Mouse (Mus musculus) limb, embryonic 15.5 days (tissue): ENCODE measurements around the gene Mcur1. TPM values are rescaled to one million over a fixed set of nuclear protein-coding genes. Genes with fewer than 3 reads are reported as not detected.

ENCODE experiments used
- ATAC-seq: fragments of 200-750 bp; cut with Nextera tagmentation; 2 replicates; pipeline ENCODE4 v1.8.0; 2017; ENCODE audit warnings: low read depth, moderate TSS enrichment; ENCODE audit not compliant: insufficient number of reproducible peaks, low FRiP score, low TSS enrichment
- H3K27ac ChIP-seq: fragments of 300-500 bp; sonication (generic); 2 replicates; pipeline ENCODE4 v1.5.1; 2015; ENCODE audit warnings: moderate library complexity, mild to moderate bottlenecking, inconsistent platforms
- H3K27me3 ChIP-seq: fragments of 300-500 bp; sonication (generic); 2 replicates; pipeline ENCODE4 v1.6.1; 2015; ENCODE audit warnings: inconsistent platforms
- H3K36me3 ChIP-seq: fragments of 300-500 bp; sonication (generic); 2 replicates; pipeline ENCODE4 v1.6.1; 2015; ENCODE audit warnings: inconsistent platforms
- H3K4me1 ChIP-seq: fragments of 300-500 bp; sonication (generic); 2 replicates; pipeline ENCODE4 v1.6.1; 2015; ENCODE audit warnings: inconsistent platforms
- H3K4me2 ChIP-seq: fragments of 300-500 bp; sonication (generic); 2 replicates; pipeline ENCODE4 v1.6.1; 2015; ENCODE audit warnings: mild to moderate bottlenecking, inconsistent platforms
- H3K4me3 ChIP-seq: fragments of 300-500 bp; sonication (generic); 2 replicates; pipeline ENCODE4 v1.5.1; 2015; ENCODE audit warnings: mild to moderate bottlenecking, inconsistent platforms
- H3K9ac ChIP-seq: fragments of 300-500 bp; sonication (generic); 2 replicates; pipeline ENCODE4 v1.6.1; 2015; ENCODE audit warnings: inconsistent platforms
- H3K9me3 ChIP-seq: fragments of 300-500 bp; sonication (generic); 2 replicates; pipeline ENCODE4 v1.6.1; 2016; ENCODE audit warnings: inconsistent platforms
- WGBS: fragments of 180-500 bp; shearing (Covaris S2); methylation state at CpG from one replicate; pipeline ENCODE4 v1.1.7; 2015; 5-methylcytosine and 5-hydroxymethylcytosine counted together
- polyA plus RNA-seq: library from polyadenylated mRNA; unstranded; fragments of >200 nt; fragmentation: Nextera tagmentation; extraction: Ambion mirVana; gene quantifications from 2 replicates; pipeline ENCODE4 v1.2.1, GENCODE M21; 2015

The Mcur1 gene
- polyA plus RNA-seq, 1 experiment from 2014 or later, result 15.4 TPM

GRCm38 (mm10) chr13:43521940-43522339 is 38.1 kb downstream of the Mcur1 start:
- Histone ChIP-seq H3K4me3 (no peak overlapping the region), H3K9ac (no peak overlapping the region), H3K27ac (no peak overlapping the region), H3K27me3 (no peaks in the 10 kb centered on the region), H3K36me3 (no peaks in the 10 kb centered on the region), H3K9me3 (no peaks in the 10 kb centered on the region), H3K4me1 (peaks cover 26% of the 10 kb centered on the region), H3K4me2 (no peak overlapping the region)
- WGBS, result 93% methylated on average over 5 of the region's 5 CpGs
- no peak for ATAC-seq

GRCm38 (mm10) chr13:43519251-43519650 is 40.7 kb downstream of the Mcur1 start:
- ATAC-seq, result no peak
- H3K9ac ChIP-seq, result no peak overlapping the region
- H3K9me3 ChIP-seq, result no peaks in the 10 kb centered on the region
- 0 out of 2 replicates have a peak overlapping the region, but pooled peaks have one; percentile 5 for H3K27ac ChIP-seq
- H3K4me3 ChIP-seq, result no peak overlapping the region
- H3K4me2 ChIP-seq, result no peak overlapping the region
- 38% methylated on average over 6 of the region's 6 CpGs for WGBS
- no peaks in the 10 kb centered on the region for H3K36me3 ChIP-seq
- H3K4me1 ChIP-seq, result peaks cover 10% of the 10 kb centered on the region
- H3K27me3 ChIP-seq, result no peaks in the 10 kb centered on the region

- Histone ChIP-seq H3K27ac (no peak overlapping the region), H3K4me2 (no peak overlapping the region), H3K9ac (no peak overlapping the region), H3K4me3 (no peak overlapping the region), H3K9me3 (no peaks in the 10 kb centered on the region), H3K36me3 (no peaks in the 10 kb centered on the region), H3K27me3 (no peaks in the 10 kb centered on the region), H3K4me1 (peaks cover 5% of the 10 kb centered on the region; the same call in 1 of the 2 replicates)
- WGBS, result 67% methylated on average over 8 of the region's 8 CpGs
- no peak for ATAC-seq
Observed at GRCm38 (mm10) chr13:43517371-43517770, 42.6 kb downstream of the Mcur1 start.

GRCm38 (mm10) chr13:43516931-43517330 is 43.1 kb downstream of the Mcur1 start:
- ATAC-seq, result no peak
- no peaks in the 10 kb centered on the region for H3K36me3 ChIP-seq
- 44% methylated on average over 6 of the region's 6 CpGs for whole genome bisulfite sequencing

GRCm38 (mm10) chr13:43516119-43516518 is 43.9 kb downstream of the Mcur1 start:
- Histone ChIP-seq H3K4me1 (peaks cover 5% of the 10 kb centered on the region; the same call in 1 of the 2 replicates), H3K36me3 (no peaks in the 10 kb centered on the region), H3K9ac (no peak overlapping the region), H3K27me3 (no peaks in the 10 kb centered on the region), H3K4me2 (no peak overlapping the region), H3K4me3 (no peak overlapping the region), H3K27ac (no peak overlapping the region), H3K9me3 (no peaks in the 10 kb centered on the region)
- 90% methylated on average over 5 of the region's 5 CpGs for WGBS
- no peak for ATAC-seq

More at GRCm38 (mm10) chr13:43516931-43517330, 43.1 kb downstream of the Mcur1 start:
- no peaks in the 10 kb centered on the region for H3K9me3 ChIP-seq
- H3K27ac ChIP-seq, result no peak overlapping the region
- H3K4me1 ChIP-seq, result peaks cover 5% of the 10 kb centered on the region; the same call in 1 of the 2 replicates
- H3K9ac ChIP-seq, result no peak overlapping the region
- no peak overlapping the region for H3K4me2 ChIP-seq
- no peaks in the 10 kb centered on the region for H3K27me3 ChIP-seq
- no peak overlapping the region for H3K4me3 ChIP-seq

- no peak overlapping the region for H3K4me2 ChIP-seq
- no peak overlapping the region for H3K27ac ChIP-seq
- no peak for ATAC-seq
- no peaks in the 10 kb centered on the region for H3K36me3 ChIP-seq
- no peak overlapping the region for H3K4me3 ChIP-seq
- no peaks in the 10 kb centered on the region for H3K27me3 ChIP-seq
- H3K4me1 ChIP-seq, result peaks cover 5% of the 10 kb centered on the region; the same call in 1 of the 2 replicates
- H3K9me3 ChIP-seq, result no peaks in the 10 kb centered on the region
- 78% methylated on average over 8 of the region's 8 CpGs for WGBS
- no peak overlapping the region for H3K9ac ChIP-seq
Observed at GRCm38 (mm10) chr13:43514950-43515358, 45.0 kb downstream of the Mcur1 start.

GRCm38 (mm10) chr13:43512736-43513135 is 47.3 kb downstream of the Mcur1 start:
- Histone ChIP-seq H3K4me3 (no peak overlapping the region), H3K9me3 (no peaks in the 10 kb centered on the region), H3K36me3 (no peaks in the 10 kb centered on the region), H3K4me1 (no peaks in the 10 kb centered on the region; the same call in 1 of the 2 replicates), H3K9ac (no peak overlapping the region), H3K4me2 (no peak overlapping the region), H3K27me3 (no peaks in the 10 kb centered on the region), H3K27ac (no peak overlapping the region)
- WGBS, result 84% methylated on average over 3 of the region's 3 CpGs
- no peak for ATAC-seq

GRCm38 (mm10) chr13:43505798-43506197 is 54.2 kb downstream of the Mcur1 start:
- ATAC-seq, result no peak
- Histone ChIP-seq H3K9me3 (no peaks in the 10 kb centered on the region), H3K36me3 (no peaks in the 10 kb centered on the region), H3K4me1 (peaks cover 11% of the 10 kb centered on the region), H3K4me3 (no peak overlapping the region), H3K27ac (no peak overlapping the region), H3K9ac (no peak overlapping the region), H3K27me3 (no peaks in the 10 kb centered on the region), H3K4me2 (no peak overlapping the region)
- WGBS, result 89% methylated on average over 3 of the region's 3 CpGs

GRCm38 (mm10) chr13:43503395-43503850 is 56.6 kb downstream of the Mcur1 start:
- peak overlapping the region; percentile 31 for H3K4me3 ChIP-seq
- no peaks in the 10 kb centered on the region for H3K9me3 ChIP-seq
- ATAC-seq, result no peak
- no peak overlapping the region; the same call in 1 of the 2 replicates for H3K27ac ChIP-seq
- no peaks in the 10 kb centered on the region for H3K36me3 ChIP-seq
- WGBS, result 4% methylated on average over 19 of the region's 19 CpGs
- peak overlapping the region; percentile 23; the same call in 1 of the 2 replicates for H3K9ac ChIP-seq
- no peaks in the 10 kb centered on the region for H3K27me3 ChIP-seq
- peaks cover 11% of the 10 kb centered on the region for H3K4me1 ChIP-seq
- peak overlapping the region; percentile 52 for H3K4me2 ChIP-seq

- ATAC-seq, result no peak
- Histone ChIP-seq H3K4me3 (no peak overlapping the region), H3K9ac (no peak overlapping the region), H3K27ac (no peak overlapping the region), H3K4me1 (peaks cover 11% of the 10 kb centered on the region), H3K36me3 (no peaks in the 10 kb centered on the region), H3K4me2 (no peak overlapping the region), H3K9me3 (no peaks in the 10 kb centered on the region), H3K27me3 (no peaks in the 10 kb centered on the region)
- WGBS, result 59% methylated on average over 5 of the region's 5 CpGs
Observed at GRCm38 (mm10) chr13:43501601-43502000, 58.4 kb downstream of the Mcur1 start.

- WGBS, result 85% methylated on average over 4 of the region's 4 CpGs
- Histone ChIP-seq H3K4me2 (no peak overlapping the region), H3K27ac (no peak overlapping the region), H3K9ac (no peak overlapping the region), H3K4me3 (no peak overlapping the region), H3K4me1 (peaks cover 11% of the 10 kb centered on the region), H3K9me3 (no peaks in the 10 kb centered on the region), H3K27me3 (no peaks in the 10 kb centered on the region), H3K36me3 (no peaks in the 10 kb centered on the region)
- ATAC-seq, result no peak
Observed at GRCm38 (mm10) chr13:43500483-43500850, 59.5 kb downstream of the Mcur1 start.

- Histone ChIP-seq H3K4me1 (peaks cover 11% of the 10 kb centered on the region), H3K4me2 (no peak overlapping the region), H3K9ac (no peak overlapping the region), H3K36me3 (no peaks in the 10 kb centered on the region), H3K4me3 (no peak overlapping the region), H3K9me3 (no peaks in the 10 kb centered on the region), H3K27ac (no peak overlapping the region), H3K27me3 (no peaks in the 10 kb centered on the region)
- no peak for ATAC-seq
- 80% methylated on average over 7 of the region's 7 CpGs for WGBS
Observed at GRCm38 (mm10) chr13:43499731-43500482, 60.1 kb downstream of the Mcur1 start.
